ENCODE assay signal across 10 mouse cellular contexts in genomic region chr13:56296659-56297020, GRCm38 (mm10). TPM values are rescaled to one million over a fixed set of nuclear protein-coding genes. Genes with fewer than 3 reads are reported as not detected.
DNase-seq lines count a peak whose midpoint lies in the region; ATAC-seq and TF ChIP-seq lines count a peak whose summit lies in the region.
"Had no signal": no experiment of that assay in that cellular context is flagged by ENCODE, and none has a peak within 500 bp of the region (broad histone marks: within the 10 kb centered on the region; RNA-seq: fewer than 3 reads in every experiment).

No protein-coding gene starts in this region.

- H3K27me3 ChIP-seq in kidney, adult 2 months (replicated peaks; ENCODE audit: control insufficient read depth, insufficient read depth, low read length) = no peaks in the 10 kb centered on the region
- H3K27me3 ChIP-seq in forebrain, embryonic 15.5 days = peaks cover 48% of the 10 kb centered on the region
- H3K27me3 ChIP-seq in midbrain, embryonic 12.5 days = peaks cover 82% of the 10 kb centered on the region

- no peak for TF ChIP-seq POLR2A in kidney, adult 2 months (IDR thresholded peaks at IDR 0.05; ENCODE audit: low read depth, low read length)
- no peak for TF ChIP-seq POLR2A in cortical plate, adult 2 months (IDR thresholded peaks at IDR 0.05; ENCODE audit: extremely low read depth, insufficient read depth, low read length)

- H3K9me3 ChIP-seq in forebrain, embryonic 15.5 days = no peaks in the 10 kb centered on the region
- no peaks in the 10 kb centered on the region for H3K9me3 ChIP-seq in midbrain, embryonic 12.5 days

- DNase-seq in kidney, adult 2 months = no peak
- DNase-seq in kidney, adult 9 months = no peak
- DNase-seq in right cerebral cortex, postnatal 10 days (ENCODE audit: low spot score in 2 of 2) = no peak

- H3K4me1 ChIP-seq in kidney, adult 2 months (ENCODE audit: control insufficient read depth, insufficient read depth, low read length) = no peaks in the 10 kb centered on the region; the same call in 1 of the 2 replicates
- H3K4me1 ChIP-seq in cortical plate, adult 2 months (ENCODE audit: control insufficient read depth, insufficient read depth, low read length) = no peaks in the 10 kb centered on the region
- peaks cover 21% of the 10 kb centered on the region for H3K4me1 ChIP-seq in forebrain, embryonic 15.5 days
- peaks cover 20% of the 10 kb centered on the region for H3K4me1 ChIP-seq in midbrain, embryonic 12.5 days

- no peak overlapping the region for H3K27ac ChIP-seq in kidney, adult 2 months (ENCODE audit: insufficient read depth, low read depth, low read length)
- no peak overlapping the region for H3K27ac ChIP-seq in cortical plate, adult 2 months (ENCODE audit: insufficient read depth, low read length)
- H3K27ac ChIP-seq in forebrain, embryonic 15.5 days (replicated peaks) = no peak overlapping the region
- no peak overlapping the region for H3K27ac ChIP-seq in midbrain, embryonic 12.5 days (replicated peaks)
- H3K27ac ChIP-seq: liver, embryonic 14.5 days had no signal

- peak overlapping the region; percentile 2; the same call in 1 of the 2 replicates for H3K4me3 ChIP-seq in kidney, adult 2 months (ENCODE audit: insufficient read depth, low read depth, low read length)
- H3K4me3 ChIP-seq in cortical plate, adult 2 months (ENCODE audit: insufficient read depth, low read length) = peak overlapping the region; percentile 17
- peak overlapping the region; percentile 42 for H3K4me3 ChIP-seq in forebrain, embryonic 15.5 days
- H3K4me3 ChIP-seq in midbrain, embryonic 12.5 days = peak overlapping the region; percentile 54
- H3K4me3 ChIP-seq: erythroblast, embryonic 14.5 days had no signal

- no peak overlapping the region for H3K9ac ChIP-seq in forebrain, embryonic 15.5 days (replicated peaks)
- H3K9ac ChIP-seq in midbrain, embryonic 12.5 days (replicated peaks) = peak overlapping the region; percentile 67
- H3K9ac ChIP-seq: liver, embryonic 14.5 days had no signal

- TF ChIP-seq CTCF in kidney, adult 2 months (conservative IDR thresholded peaks at IDR 0.05; ENCODE audit: insufficient read depth, insufficient read length, low read depth, low read length) = no peak
- no peak for TF ChIP-seq CTCF in cortical plate, adult 2 months (IDR thresholded peaks at IDR 0.05; ENCODE audit: extremely low read depth, insufficient read depth, low read length)

- peak overlapping the region; percentile 74 for H3K4me2 ChIP-seq in forebrain, embryonic 15.5 days (replicated peaks)
- H3K4me2 ChIP-seq in midbrain, embryonic 12.5 days (replicated peaks) = peak overlapping the region; percentile 92

- WGBS in kidney, adult 2 months = 14% methylated on average over 8 of the region's 8 CpGs
- WGBS in forebrain, embryonic 15.5 days = 6% methylated on average over 8 of the region's 8 CpGs
- 6% methylated on average over 8 of the region's 8 CpGs for WGBS in midbrain, embryonic 12.5 days

- ATAC-seq in forebrain, embryonic 15.5 days (replicated peaks) = no peak
- ATAC-seq in midbrain, embryonic 12.5 days (ENCODE audit: low FRiP score, low read depth) = no peak
- ATAC-seq in megakaryocyte progenitor cell, adult 5-6 weeks (replicated peaks; ENCODE audit: poor library complexity) = no peak
- ATAC-seq in megakaryocyte-erythroid progenitor cell, adult 5-6 weeks (replicated peaks; ENCODE audit: low FRiP score, low TSS enrichment, poor library complexity, severe bottlenecking) = no peak

- no peaks in the 10 kb centered on the region for H3K36me3 ChIP-seq in kidney, adult 2 months (ENCODE audit: control insufficient read depth, insufficient read depth, low read length)
- no peaks in the 10 kb centered on the region for H3K36me3 ChIP-seq in forebrain, embryonic 15.5 days
- no peaks in the 10 kb centered on the region for H3K36me3 ChIP-seq in midbrain, embryonic 12.5 days

RNA-seq across cellular contexts. Expression of gene Cxcl14, which starts 0.3 kb away (rescaled TPM):
- polyA plus RNA-seq in kidney, adult 2 months (2012; rRNA removed) = 50.5 and 57.2 TPM in 2 replicates
- polyA plus RNA-seq in cortical plate, adult 2 months (2012; rRNA removed) = 154 and 155 TPM in 2 replicates
- 14.2 and 15.2 TPM in 2 replicates for polyA plus RNA-seq in forebrain, embryonic 15.5 days (2015; fragmentation: Nextera tagmentation; extraction: Ambion mirVana)
- 27.5 and 37.6 TPM in 2 replicates for polyA plus RNA-seq in midbrain, embryonic 12.5 days (2016; fragmentation: Nextera tagmentation; extraction: Ambion mirVana)
- not detected in 2 replicates for total RNA-seq in megakaryocyte progenitor cell, adult 5-6 weeks (2015)
- not detected in 2 replicates for total RNA-seq in megakaryocyte progenitor cell, adult 5-6 weeks (2017)
- not detected in 2 replicates for total RNA-seq in megakaryocyte-erythroid progenitor cell, adult 5-6 weeks (2014; fragmentation: Nextera tagmentation)
- not detected in 2 replicates for total RNA-seq in megakaryocyte-erythroid progenitor cell, adult 5-6 weeks (2017)
- polyA plus RNA-seq: erythroblast, embryonic 14.5 days had no signal

RNA-seq across cellular contexts. Expression of gene Neurog1, which starts 44.7 kb away (rescaled TPM):
- not detected in 2 replicates for polyA plus RNA-seq in kidney, adult 2 months (2012; rRNA removed)
- 0.21 and 0.23 TPM in 2 replicates for polyA plus RNA-seq in cortical plate, adult 2 months (2012; rRNA removed)
- polyA plus RNA-seq in forebrain, embryonic 15.5 days (2015; fragmentation: Nextera tagmentation; extraction: Ambion mirVana) = 3.1 and 6.7 TPM in 2 replicates
- 38.0 and 38.8 TPM in 2 replicates for polyA plus RNA-seq in midbrain, embryonic 12.5 days (2016; fragmentation: Nextera tagmentation; extraction: Ambion mirVana)
- not detected in 2 replicates for total RNA-seq in megakaryocyte progenitor cell, adult 5-6 weeks (2015)
- not detected in 2 replicates for total RNA-seq in megakaryocyte progenitor cell, adult 5-6 weeks (2017)
- not detected in 2 replicates for total RNA-seq in megakaryocyte-erythroid progenitor cell, adult 5-6 weeks (2014; fragmentation: Nextera tagmentation)
- not detected in 2 replicates for total RNA-seq in megakaryocyte-erythroid progenitor cell, adult 5-6 weeks (2017)
- polyA plus RNA-seq: erythroblast, embryonic 14.5 days; liver, embryonic 14.5 days had no signal

Comparison
In these comparisons a context has a peak if more than half of its experiments do, and no peak if none do; other contexts are left out.
1. H3K4me3 ChIP-seq: peak in every context shown above with its lines; median percentile 54 in midbrain, embryonic 12.5 days; 42 in forebrain, embryonic 15.5 days; 17 in cortical plate, adult 2 months; 2 in kidney, adult 2 months.